Mouse (Mus musculus) hindbrain, embryonic 14.5 days (tissue): Measurements from ENCODE around the gene Bahcc1. TPM values are rescaled to one million over a fixed set of nuclear protein-coding genes. Genes with fewer than 3 reads are reported as not detected.
A peak's percentile ranks its signal among the peaks of the same experiment; 100 is the strongest.

Experiments
- ATAC-seq: fragments of 200-750 bp; cut with Nextera tagmentation; 2 replicates; pipeline ENCODE4 v1.8.0; 2017; ENCODE audit warnings: moderate number of reproducible peaks, mild to moderate bottlenecking, moderate TSS enrichment, moderate library complexity; ENCODE audit not compliant: low FRiP score
- DNase-seq: peaks from one replicate; pipeline ENCODE4 v3.0.0-alpha.2; 2015; ENCODE audit warnings: low spot score
- H3K27ac ChIP-seq: fragments of 300-500 bp; sonication (generic); 2 replicates; pipeline ENCODE4 v1.5.1; 2014; ENCODE audit warnings: mild to moderate bottlenecking, moderate library complexity
- H3K27me3 ChIP-seq: fragments of 300-500 bp; sonication (generic); 2 replicates; pipeline ENCODE4 v1.6.1; 2014; ENCODE audit warnings: mild to moderate bottlenecking, low read length, mixed read lengths; ENCODE audit not compliant: control insufficient read depth, insufficient read depth
- H3K36me3 ChIP-seq: fragments of 300-500 bp; sonication (generic); replicated peaks from 2 replicates; pipeline ENCODE4 v1.6.1; 2014; ENCODE audit not compliant: control insufficient read depth, insufficient read depth
- H3K4me1 ChIP-seq: fragments of 300-500 bp; sonication (generic); replicated peaks from 2 replicates; pipeline ENCODE4 v1.6.1; 2014; ENCODE audit warnings: antibody characterized with exemption, low read length, mixed read lengths; ENCODE audit not compliant: control insufficient read depth, insufficient read depth
- H3K4me2 ChIP-seq: fragments of 300-500 bp; sonication (generic); replicated peaks from 2 replicates; pipeline ENCODE4 v1.6.1; 2014; ENCODE audit warnings: mild to moderate bottlenecking, moderate library complexity
- H3K4me3 ChIP-seq: fragments of 300-500 bp; sonication (generic); replicated peaks from 2 replicates; pipeline ENCODE4 v1.5.1; 2014; ENCODE audit warnings: mild to moderate bottlenecking, low read length
- H3K9ac ChIP-seq: fragments of 300-500 bp; sonication (generic); 2 replicates; pipeline ENCODE4 v1.6.1; 2014
- H3K9me3 ChIP-seq: fragments of 300-500 bp; sonication (generic); 2 replicates; pipeline ENCODE4 v1.6.1; 2016; ENCODE audit warnings: low read length; ENCODE audit not compliant: control insufficient read depth
- WGBS: fragments of 180-500 bp; shearing (Covaris S2); extraction: QIAGEN DNeasy Blood & Tissue Kit; methylation state at CpG from one replicate; pipeline ENCODE4 v1.1.7; 2014; 5-methylcytosine and 5-hydroxymethylcytosine counted together
- polyA plus RNA-seq: library from polyadenylated mRNA; unstranded; fragments of >200 nt; fragmentation: Nextera tagmentation; extraction: Ambion mirVana; gene quantifications from 2 replicates; pipeline ENCODE4 v1.2.1, GENCODE M21; 2014

Gene Bahcc1
- polyA plus RNA-seq, 1 experiment from 2014 or later = 16.3 TPM

GRCm38 (mm10) chr11:120219916-120220522, 12.7 kb upstream of the Bahcc1 start:
- H3K27ac ChIP-seq = peak overlapping the region; percentile 14; the same call in 1 of the 2 replicates
- no peak overlapping the region for H3K4me2 ChIP-seq
- H3K9me3 ChIP-seq = no peaks in the 10 kb centered on the region
- H3K9ac ChIP-seq = no peak overlapping the region
- no peaks in the 10 kb centered on the region for H3K36me3 ChIP-seq
- no peak overlapping the region for H3K4me3 ChIP-seq
- WGBS = 56% methylated on average over 9 of the region's 9 CpGs
- peaks cover 52% of the 10 kb centered on the region for H3K4me1 ChIP-seq
- ATAC-seq (no peak), DNase-seq (no peak)
- no peaks in the 10 kb centered on the region for H3K27me3 ChIP-seq

- no peak overlapping the region for H3K9ac ChIP-seq
- H3K4me3 ChIP-seq = no peak overlapping the region
- H3K9me3 ChIP-seq = no peaks in the 10 kb centered on the region
- no peak overlapping the region for H3K27ac ChIP-seq
- peaks cover 57% of the 10 kb centered on the region for H3K4me1 ChIP-seq
- no peaks in the 10 kb centered on the region for H3K27me3 ChIP-seq
- H3K36me3 ChIP-seq = no peaks in the 10 kb centered on the region
- H3K4me2 ChIP-seq = no peak overlapping the region
- WGBS = 57% methylated on average over 12 of the region's 12 CpGs
- no peak for ATAC-seq
- no peak for DNase-seq
Measured at GRCm38 (mm10) chr11:120220963-120221827, 11.6 kb upstream of the Bahcc1 start.

- Histone ChIP-seq H3K36me3 (no peaks in the 10 kb centered on the region), H3K4me1 (peaks cover 57% of the 10 kb centered on the region), H3K9ac (no peak overlapping the region), H3K27ac (peak overlapping the region; percentile 6; the same call in 1 of the 2 replicates), H3K27me3 (no peaks in the 10 kb centered on the region), H3K9me3 (no peaks in the 10 kb centered on the region), H3K4me3 (no peak overlapping the region), H3K4me2 (no peak overlapping the region)
- ATAC-seq (no peak), DNase-seq (no peak)
- 83% methylated on average over 6 of the region's 6 CpGs for WGBS
Measured at GRCm38 (mm10) chr11:120222425-120223104, 10.2 kb upstream of the Bahcc1 start.

- 29% methylated on average over 19 of the region's 19 CpGs for WGBS
- Histone ChIP-seq H3K27me3 (no peaks in the 10 kb centered on the region), H3K9me3 (no peaks in the 10 kb centered on the region), H3K4me2 (peak overlapping the region; percentile 49; the same call in 1 of the 2 replicates), H3K9ac (peak overlapping the region; percentile 58), H3K4me1 (peaks cover 66% of the 10 kb centered on the region), H3K36me3 (no peaks in the 10 kb centered on the region), H3K4me3 (no peak overlapping the region), H3K27ac (peak overlapping the region; percentile 66)
- peak; percentile 69 for ATAC-seq
- DNase-seq = peak; percentile 56
Measured at GRCm38 (mm10) chr11:120223586-120224487, 8.9 kb upstream of the Bahcc1 start.

GRCm38 (mm10) chr11:120224488-120225255, 8.1 kb upstream of the Bahcc1 start:
- peaks cover 75% of the 10 kb centered on the region for H3K4me1 ChIP-seq
- WGBS = 19% methylated on average over 11 of the region's 11 CpGs
- ATAC-seq = no peak; the same call in 1 of the 2 replicates
- peak overlapping the region; percentile 66 for H3K27ac ChIP-seq
- peak overlapping the region; percentile 58 for H3K9ac ChIP-seq
- no peaks in the 10 kb centered on the region for H3K27me3 ChIP-seq
- H3K36me3 ChIP-seq = no peaks in the 10 kb centered on the region
- no peak for DNase-seq
- H3K4me3 ChIP-seq = peak overlapping the region; percentile 12; the same call in 1 of the 2 replicates
- peak overlapping the region; percentile 49 for H3K4me2 ChIP-seq
- no peaks in the 10 kb centered on the region for H3K9me3 ChIP-seq

- Histone ChIP-seq H3K4me2 (peak overlapping the region; percentile 49), H3K9ac (peak overlapping the region; percentile 58), H3K4me1 (peaks cover 72% of the 10 kb centered on the region), H3K27me3 (no peaks in the 10 kb centered on the region), H3K27ac (peak overlapping the region; percentile 66), H3K9me3 (no peaks in the 10 kb centered on the region), H3K4me3 (peak overlapping the region; percentile 12; the same call in 1 of the 2 replicates), H3K36me3 (no peaks in the 10 kb centered on the region)
- 7% methylated on average over 36 of the region's 36 CpGs for WGBS
- ATAC-seq (no peak), DNase-seq (peak; percentile 54)
Measured at GRCm38 (mm10) chr11:120225256-120226195, 7.2 kb upstream of the Bahcc1 start.

- WGBS = 61% methylated on average over 12 of the region's 12 CpGs
- H3K4me3 ChIP-seq = no peak overlapping the region
Measured at GRCm38 (mm10) chr11:120226421-120227280, 6.1 kb upstream of the Bahcc1 start.

More at GRCm38 (mm10) chr11:120226421-120227280, 6.1 kb upstream of the Bahcc1 start:
- no peaks in the 10 kb centered on the region for H3K27me3 ChIP-seq
- no peaks in the 10 kb centered on the region for H3K9me3 ChIP-seq
- H3K27ac ChIP-seq = peak overlapping the region; percentile 66
- DNase-seq = peak; percentile 34
- H3K4me1 ChIP-seq = peaks cover 67% of the 10 kb centered on the region
- peak overlapping the region; percentile 58 for H3K9ac ChIP-seq
- no peaks in the 10 kb centered on the region for H3K36me3 ChIP-seq
- ATAC-seq = no peak
- peak overlapping the region; percentile 49 for H3K4me2 ChIP-seq
